Mouse (Mus musculus) adrenal gland (tissue): ENCODE results near the gene Cxcl17.
"Not testable (repeated sequence)": the region's sequence is repeated elsewhere in the genome, so short reads cannot be mapped to it uniquely, and the experiment has no call there.

ENCODE experiments used
- intact Hi-C: fragments of 180-260 bp; cut with DNase I; formaldehyde crosslinking; loops from one replicate; pipeline ENCODE4 v1.15.1; 2025

The Cxcl17 gene

GRCm38 (mm10) chr7:25426380-25426779 lies 13.7 kb upstream of the Cxcl17 start:
- intact Hi-C loops = loop anchor here (5.0 kb wide), 1 partner anchor 171 kb away; no protein-coding TSS in a partner anchor

- intact Hi-C loops = loop anchor here (1.0 to 5.0 kb wide), 2 partner anchors 55 to 113 kb away; partner anchors contain the start of gene Ceacam2
Measured at GRCm38 (mm10) chr7:25424429-25424828, 11.7 kb upstream of the Cxcl17 start.

GRCm38 (mm10) chr7:25422286-25422841 lies 9.7 kb upstream of the Cxcl17 start:
- intact Hi-C loops = loop anchor here (5.0 kb wide), 1 partner anchor 115 kb away; the partner anchor contains the start of gene Ceacam2

GRCm38 (mm10) chr7:25419943-25420342 lies 7.3 kb upstream of the Cxcl17 start:
- intact Hi-C loops = loop anchor here (5.0 kb wide), 1 partner anchor 117 kb away; the partner anchor contains the start of gene Ceacam2

GRCm38 (mm10) chr7:25419536-25419935 lies 6.8 kb upstream of the Cxcl17 start:
- intact Hi-C loops = no loop called here

- intact Hi-C loops = no loop called here
Measured at GRCm38 (mm10) chr7:25417597-25417996, 4.9 kb upstream of the Cxcl17 start.

GRCm38 (mm10) chr7:25411861-25412260 lies 825 bp downstream of the Cxcl17 start:
- intact Hi-C loops = no loop called here

GRCm38 (mm10) chr7:25410969-25411615 lies 1.6 kb downstream of the Cxcl17 start:
- intact Hi-C loops = no loop called here

GRCm38 (mm10) chr7:25409114-25409760 lies 3.4 kb downstream of the Cxcl17 start:
- intact Hi-C loops = loop anchor here (5.0 kb wide), 1 partner anchor 42 kb away; the partner anchor contains the start of gene Cnfn

- intact Hi-C loops = loop anchor here (5.0 kb wide), 1 partner anchor 39 kb away; the partner anchor contains the start of gene Cnfn
Measured at GRCm38 (mm10) chr7:25406468-25406867, 6.2 kb downstream of the Cxcl17 start.

- intact Hi-C loops = no loop called here
Measured at GRCm38 (mm10) chr7:25402671-25403101, 10.0 kb downstream of the Cxcl17 start.

- intact Hi-C loops = no loop called here
Measured at GRCm38 (mm10) chr7:25401986-25402385, 10.7 kb downstream of the Cxcl17 start.

- intact Hi-C loops = no loop called here
Measured at GRCm38 (mm10) chr7:25401551-25401950, 11.1 kb downstream of the Cxcl17 start.

- intact Hi-C loops = not testable (repeated sequence)
Measured at GRCm38 (mm10) chr7:25399028-25399427, 13.7 kb downstream of the Cxcl17 start.

- intact Hi-C loops = no loop called here
Measured at GRCm38 (mm10) chr7:25398610-25399009, 14.1 kb downstream of the Cxcl17 start, which contains the start of gene Lipe. Gene Lipe, minus strand, starts transcription at chr7:25398710.

- intact Hi-C loops = no loop called here
Measured at GRCm38 (mm10) chr7:25396621-25397020, 16.1 kb downstream of the Cxcl17 start.

- intact Hi-C loops = no loop called here
Measured at GRCm38 (mm10) chr7:25395558-25396521, 16.8 kb downstream of the Cxcl17 start.

GRCm38 (mm10) chr7:25395186-25395557 lies 17.5 kb downstream of the Cxcl17 start:
- intact Hi-C loops = no loop called here

GRCm38 (mm10) chr7:25394754-25395153 lies 17.9 kb downstream of the Cxcl17 start:
- intact Hi-C loops = no loop called here

GRCm38 (mm10) chr7:25393451-25394210 lies 19.1 kb downstream of the Cxcl17 start:
- intact Hi-C loops = no loop called here
